Mouse (Mus musculus) brain, embryonic 14.5 days (tissue): ENCODE results near the gene Ccdc42.

Experiments used
- CTCF ChIP-seq: fragments of 200-500 bp; IDR thresholded peaks from 2 replicates; pipeline ENCODE4 v1.5.1; 2012; ENCODE audit warnings: inconsistent platforms, mild to moderate bottlenecking, moderate library complexity, borderline replicate concordance; ENCODE audit not compliant: insufficient read depth, insufficient read length; ENCODE audit errors: extremely low read depth
- POLR2A ChIP-seq: fragments of 200-500 bp; IDR thresholded peaks from 2 replicates; pipeline ENCODE4 v1.6.1; 2012; ENCODE audit warnings: mild to moderate bottlenecking, inconsistent platforms, borderline replicate concordance; ENCODE audit not compliant: poor library complexity, insufficient read depth, insufficient read length, severe bottlenecking; ENCODE audit errors: extremely low read depth

DNA sequence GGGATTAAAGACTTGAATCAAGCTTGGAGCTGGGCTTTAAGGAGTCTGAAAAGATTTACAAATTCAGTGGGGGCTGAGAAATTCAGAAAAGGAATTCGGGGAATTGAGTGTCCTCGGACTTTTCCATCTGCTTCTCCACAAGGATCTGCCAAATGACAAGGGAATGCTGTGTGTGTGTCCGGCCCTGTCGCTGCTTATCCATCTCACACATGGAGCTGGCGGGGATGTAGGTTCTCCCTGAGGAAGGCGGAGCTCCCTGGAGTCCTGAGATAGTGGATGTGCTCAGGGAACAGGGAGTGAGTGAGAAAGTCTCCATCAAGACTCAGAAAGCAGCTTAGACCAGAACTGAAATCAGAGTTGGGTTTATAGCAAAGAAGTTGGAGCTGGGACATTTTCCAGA is 58.0 kb downstream of the Ccdc42 start:
- TF ChIP-seq CTCF, result no peak
- no peak for TF ChIP-seq POLR2A
